Mouse (Mus musculus) lung, postnatal 0 days (tissue): ENCODE measurements at regions not wholly inside any gene's neighbourhood (a gene's known extent, or its start where the extent isn't known, plus 50 kb on each side); places are given as distances from the start of the nearest gene placed in this dataset.

Experiments
- CTCF ChIP-seq: IDR thresholded peaks from 2 replicates; pipeline ENCODE4 v1.5.1; 2016; ENCODE audit warnings: antibody characterized with exemption, mild to moderate bottlenecking
- EP300 ChIP-seq: IDR thresholded peaks from 2 replicates; pipeline ENCODE4 v1.6.1; 2016; ENCODE audit warnings: antibody characterized with exemption, mild to moderate bottlenecking, control low read depth

DNA sequence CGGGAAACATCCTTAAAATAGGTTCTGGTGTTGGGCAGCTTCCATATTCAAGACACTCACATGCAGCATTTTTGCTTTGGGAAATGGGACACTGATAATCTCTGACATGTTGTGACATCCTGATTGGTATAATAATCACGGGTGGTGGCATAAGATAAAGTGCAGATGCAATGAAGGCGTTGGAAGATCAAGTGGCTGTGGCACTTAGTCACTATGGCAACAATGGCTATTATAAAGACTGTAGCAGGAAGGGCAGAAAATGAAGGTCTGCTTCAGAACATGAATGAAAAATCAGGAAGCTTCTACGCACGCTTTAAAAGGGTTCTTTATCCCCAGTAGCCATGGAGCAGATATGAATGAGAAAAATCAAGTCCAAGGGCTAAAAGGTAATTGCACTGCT, 113.2 kb upstream of the Slit2 start:
- TF ChIP-seq CTCF (no peak), EP300 (no peak)
